Mouse (Mus musculus) mammary gland, adult 2 months (tissue): Measurements from ENCODE around the gene Pars2. TPM values are rescaled to one million over a fixed set of nuclear protein-coding genes. Genes with fewer than 3 reads are reported as not detected.

Source experiments
- polyA plus RNA-seq: library from polyadenylated mRNA; depleted of rRNA; stranded (reverse); fragments of >200 nt; gene quantifications from 2 replicates; pipeline ENCODE4 v1.2.3, GENCODE M21; 2012; ENCODE audit warnings: low replicate concordance; rRNA removed

Pars2 gene
- 11.0 TPM in 2 replicates for polyA plus RNA-seq

DNA sequence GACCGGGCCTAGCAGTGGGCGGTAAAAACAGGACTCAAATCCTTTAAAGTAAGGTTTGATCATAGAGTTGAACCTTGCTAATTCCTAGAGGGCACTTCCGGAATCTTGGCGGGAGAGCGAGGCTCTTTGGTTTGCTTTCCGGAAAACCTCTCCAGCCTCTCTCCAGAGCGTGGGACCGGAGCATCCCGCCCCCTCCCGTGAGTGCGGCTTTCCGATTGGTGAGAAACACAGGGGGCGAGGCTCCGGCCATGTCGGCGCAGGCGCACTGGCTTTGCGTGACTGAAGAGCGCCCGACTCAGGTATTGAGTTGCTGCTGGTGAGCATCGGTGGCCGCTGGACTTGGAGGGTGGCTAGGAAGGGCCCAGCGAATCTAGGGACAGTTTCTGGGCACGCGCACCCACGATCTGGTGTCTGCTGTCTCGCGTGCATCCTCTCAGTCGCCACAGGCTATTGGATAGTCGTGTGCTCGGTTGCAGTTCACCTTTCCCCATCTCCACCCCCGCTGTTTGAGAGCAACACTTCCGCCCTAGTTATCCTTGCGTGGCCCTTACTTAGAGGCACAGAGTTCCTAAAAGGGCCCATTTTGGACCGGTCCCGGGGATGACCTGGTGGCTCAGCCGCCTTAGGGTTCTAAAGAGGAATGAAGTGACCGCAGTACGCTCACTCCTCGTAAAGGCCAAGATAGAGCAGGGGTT lies at the start of gene Pars2:
Gene Pars2 (plus strand): TSS at position 237 of the 695 bp plus-strand sequence.

DNA sequence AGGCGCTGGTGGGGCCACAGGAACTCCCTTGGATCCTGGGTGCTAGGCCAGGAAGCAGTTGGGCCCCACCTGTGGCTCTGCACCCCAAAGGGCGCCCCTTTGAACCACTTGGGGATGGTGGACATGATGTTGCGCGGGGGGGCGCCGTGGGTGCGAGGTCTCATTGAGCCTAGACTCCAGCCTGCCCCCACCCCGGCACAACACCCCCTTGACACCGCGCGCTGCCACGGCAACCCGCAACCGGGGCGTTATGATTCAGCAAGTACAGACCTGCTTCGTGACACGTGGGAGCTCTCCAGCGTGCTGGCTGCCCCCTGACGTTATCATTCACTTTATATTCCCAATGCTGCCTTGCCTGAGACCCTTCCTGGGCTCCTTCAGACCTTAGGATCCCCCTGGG lies 33.8 kb upstream of the Pars2 start, which contains the start of gene Lexm:
Gene Lexm (minus strand): TSS at position 186 of the 400 bp plus-strand sequence.

DNA sequence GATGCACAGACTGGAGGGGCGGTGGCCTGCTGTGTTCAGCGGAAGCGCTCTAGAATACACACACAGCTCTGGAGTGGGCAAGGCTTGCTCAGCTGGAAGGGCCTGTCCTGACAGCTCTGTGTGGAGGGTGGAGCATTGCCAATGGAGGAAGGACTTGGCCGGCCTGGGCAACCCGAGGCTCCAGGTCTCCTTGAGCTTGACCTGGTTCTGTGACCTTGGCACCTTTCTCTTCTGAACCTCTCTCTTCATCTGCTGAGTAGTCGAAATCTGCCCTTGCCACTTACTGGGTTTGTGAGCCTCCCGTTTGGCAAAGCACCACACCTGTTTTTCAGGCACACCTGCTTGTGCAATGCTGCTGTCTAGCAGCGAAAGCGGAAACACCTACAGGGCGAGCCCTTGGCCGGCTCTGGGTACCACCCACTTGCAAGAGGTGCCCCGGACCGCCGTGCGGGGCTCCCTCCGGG lies 28.8 kb upstream of the Pars2 start, which contains the start of gene Ttc22:
Gene Ttc22 (plus strand): TSS at position 403 of the 464 bp plus-strand sequence.

DNA sequence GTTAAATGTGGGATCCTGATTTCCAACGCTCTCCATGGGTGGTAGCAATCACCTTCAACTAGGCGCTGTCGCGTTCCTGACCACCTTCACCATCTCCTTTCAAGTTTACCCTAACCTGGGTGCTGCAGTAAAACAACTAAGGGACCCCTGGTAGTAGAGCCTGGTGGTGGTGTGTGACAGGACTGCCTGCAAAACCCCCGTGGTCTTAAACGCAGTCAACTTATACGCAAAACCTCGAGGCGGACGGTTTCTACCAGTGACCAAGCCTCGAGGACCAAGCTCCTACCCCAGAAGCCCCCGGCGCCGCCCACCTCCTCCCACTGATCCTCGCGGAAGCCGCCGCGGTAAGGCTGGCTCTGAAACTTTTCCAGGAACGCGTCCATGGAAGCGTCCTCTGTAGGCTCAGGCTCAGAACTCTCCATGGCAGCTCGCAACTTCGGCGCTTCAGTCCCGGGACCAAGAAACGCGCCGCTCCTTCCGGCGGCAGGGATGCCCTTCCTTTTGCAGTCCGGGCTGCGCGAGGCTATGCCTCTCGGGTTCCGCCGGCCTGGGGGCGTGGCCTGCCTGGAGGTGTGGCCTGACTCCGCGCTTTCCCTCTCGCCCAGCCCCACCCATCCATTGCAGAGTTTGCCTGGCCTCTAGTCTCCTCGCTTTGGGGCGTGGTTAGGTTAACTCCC lies 27.7 kb downstream of the Pars2 start, which contains the start of gene Ttc4:
Gene Ttc4 (minus strand): TSS at position 503 of the 677 bp plus-strand sequence.

Other genes starting within 250 kb of the Pars2 start
- gene Pcsk9, start 186.7 kb upstream of the Pars2 start, polyA plus RNA-seq = 0.17 and 0.44 TPM in 2 replicates
- not detected in 2 replicates for gene Bsnd, start 158.8 kb upstream of the Pars2 start, polyA plus RNA-seq
- 38.2 TPM in 2 replicates for gene Dhcr24, start 90.0 kb upstream of the Pars2 start, polyA plus RNA-seq
- gene Lexm, start 33.8 kb upstream of the Pars2 start, polyA plus RNA-seq = 0.08 TPM in 1 of 2 replicates, not detected in the other
- gene Ttc22, start 28.6 kb upstream of the Pars2 start, polyA plus RNA-seq = 1.7 and 4.0 TPM in 2 replicates
- gene Ttc4, start 27.9 kb downstream of the Pars2 start, polyA plus RNA-seq = 33.6 and 60.0 TPM in 2 replicates
- 0.55 and 0.56 TPM in 2 replicates for gene Mroh7, start 79.9 kb downstream of the Pars2 start, polyA plus RNA-seq
- 0.06 TPM in 1 of 2 replicates, not detected in the other for gene Fam151a, start 82.8 kb downstream of the Pars2 start, polyA plus RNA-seq
- 10.6 and 27.6 TPM in 2 replicates for gene Acot11, start 153.9 kb downstream of the Pars2 start, polyA plus RNA-seq